Mouse (Mus musculus) retina, postnatal 1 day (tissue): ENCODE data around the gene Rad9a.
A peak's percentile ranks its signal among the peaks of the same experiment; 100 is the strongest.

ENCODE experiments used
- DNase-seq: peaks from one replicate; pipeline ENCODE4 v3.0.0-alpha.2; 2012

Gene Rad9a

GRCm38 (mm10) chr19:4162646-4163542, 38.6 kb downstream of the Rad9a start, which contains the start of gene Rps6kb2:
Gene Rps6kb2 (minus strand): TSS chr19:4163354.
- DNase-seq: peak; percentile 98

- DNase-seq: no peak
Measured at GRCm38 (mm10) chr19:4159049-4159448, 42.4 kb downstream of the Rad9a start.

- no peak for DNase-seq
Measured at GRCm38 (mm10) chr19:4156771-4157170, 44.7 kb downstream of the Rad9a start.

DNA sequence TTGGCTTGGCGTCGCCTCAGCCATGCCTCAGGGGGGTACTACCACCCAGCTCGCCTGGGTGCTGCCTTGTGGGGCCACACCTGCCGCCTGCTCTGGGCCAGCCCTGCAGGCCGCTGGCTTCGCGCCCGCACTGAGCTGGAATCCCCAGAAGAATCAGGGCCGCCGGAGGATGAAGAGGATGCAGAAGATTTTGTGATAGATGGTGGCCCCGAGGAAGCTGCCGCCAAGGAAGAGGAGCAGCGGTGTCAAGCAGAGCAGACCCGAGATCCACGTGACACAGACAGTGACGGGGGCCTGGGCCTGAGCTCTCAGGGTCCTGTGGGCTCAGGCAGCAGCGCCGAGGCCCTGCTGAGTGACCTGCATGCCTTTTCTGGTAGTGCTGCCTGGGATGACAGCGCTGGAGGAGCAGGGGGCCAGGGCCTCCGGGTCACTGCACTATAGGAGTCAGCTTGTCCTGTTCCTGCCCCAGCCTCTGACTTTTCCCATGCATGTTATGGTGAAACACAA, 45.3 kb downstream of the Rad9a start:
- no peak for DNase-seq

DNA sequence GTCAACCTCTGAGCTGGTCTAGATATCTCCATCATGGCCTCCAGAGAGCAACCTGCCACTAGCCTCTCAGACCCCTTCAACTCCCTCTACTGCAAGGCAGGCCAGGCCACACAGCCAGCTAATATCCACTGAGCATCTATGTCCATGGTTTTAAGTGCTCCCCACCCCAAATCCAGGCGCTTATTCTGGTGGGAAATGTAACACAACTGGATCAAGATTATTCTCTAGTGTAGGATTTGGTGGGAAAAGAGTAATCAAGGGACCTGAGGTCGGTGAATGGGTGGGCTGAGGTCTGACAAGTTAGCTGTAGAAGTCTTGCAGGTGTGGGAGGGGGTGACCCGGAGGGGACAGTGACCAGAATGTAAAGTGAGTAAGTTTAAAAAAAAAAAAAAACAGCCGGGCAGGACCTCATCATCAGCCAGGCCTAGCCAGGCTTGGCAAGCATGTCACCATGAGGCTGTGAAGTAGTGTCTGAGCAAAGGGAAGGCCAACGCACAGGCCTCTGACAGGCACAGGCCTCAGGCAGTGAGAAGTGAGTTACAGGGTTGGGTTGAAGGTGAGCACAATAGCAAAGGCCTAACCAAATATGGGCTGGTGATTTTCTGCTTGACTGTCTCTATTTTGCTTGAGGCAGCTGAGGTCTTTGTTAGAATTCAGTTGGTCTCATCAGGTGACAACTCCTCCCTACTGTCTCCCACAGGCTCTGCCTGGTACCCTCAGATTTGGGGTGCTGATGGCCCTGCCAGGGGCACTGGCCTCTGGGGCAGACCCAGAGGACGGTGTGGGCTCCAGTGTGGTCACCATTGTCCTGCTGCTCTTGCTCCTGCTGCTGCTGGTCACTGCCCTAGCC, 46.0 kb downstream of the Rad9a start:
- DNase-seq: peak; percentile 46

DNA sequence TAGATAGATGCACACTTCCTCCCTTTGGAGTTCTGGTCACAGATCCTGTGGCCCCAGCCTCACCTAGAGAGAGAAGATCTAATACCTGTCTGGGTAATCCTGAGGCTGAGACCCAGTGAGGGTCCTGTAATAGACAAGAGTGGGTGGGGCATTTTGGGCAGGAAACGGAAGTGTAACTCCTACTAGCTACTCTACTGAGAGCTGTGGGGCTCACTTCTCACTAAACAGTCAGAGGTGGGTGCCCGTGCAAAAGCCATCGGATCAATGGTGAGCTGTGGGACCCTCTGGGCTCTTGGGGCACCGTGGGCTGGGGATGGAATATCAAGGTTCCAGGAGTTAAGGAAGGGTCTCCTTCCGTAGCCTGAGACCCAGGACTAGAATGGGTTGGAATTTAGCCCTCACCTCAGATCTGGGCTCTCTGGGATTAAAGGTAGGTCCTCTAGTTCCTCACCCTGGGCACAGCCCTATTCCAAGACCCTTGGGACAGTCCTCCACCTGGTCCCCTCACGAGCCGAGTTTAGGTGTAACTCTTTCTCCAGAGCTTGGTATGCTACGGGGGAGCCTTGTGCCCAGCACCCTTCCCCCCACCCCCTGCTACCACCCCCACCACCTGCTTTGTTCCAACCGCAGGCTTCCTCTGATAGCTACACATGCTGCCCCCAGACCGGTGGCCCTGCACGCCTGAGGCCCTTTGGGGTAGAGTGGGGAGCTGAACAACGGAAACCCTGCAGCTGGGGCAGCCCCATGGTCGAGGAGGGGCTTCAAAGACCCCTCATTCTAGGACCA, 46.8 kb downstream of the Rad9a start:
- DNase-seq: no peak

DNA sequence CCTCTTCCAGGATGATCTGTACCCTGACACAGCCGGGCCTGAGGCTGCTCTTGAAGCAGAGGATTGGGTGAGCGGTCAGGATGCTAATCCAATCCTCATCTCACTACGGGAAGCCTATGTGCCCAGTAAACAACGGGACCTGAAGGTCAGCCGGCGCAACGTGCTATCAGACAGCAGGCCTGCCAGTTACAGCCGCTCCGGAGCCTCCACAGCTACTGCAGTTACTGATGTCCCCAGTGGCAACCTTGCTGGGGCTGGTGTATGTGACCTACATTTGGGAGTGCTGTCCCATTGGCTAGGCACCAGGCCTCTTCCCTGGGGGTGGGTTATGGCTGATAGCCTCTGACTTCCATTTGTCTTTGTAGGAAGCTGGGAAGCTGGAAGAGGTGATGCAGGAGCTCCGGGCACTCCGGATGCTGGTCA, 48.2 kb downstream of the Rad9a start, which contains the start of gene Ptprcap:
TSS of gene Ptprcap (plus strand) at position 373 of the 423 bp plus-strand sequence.
- DNase-seq: peak; percentile 74

DNA sequence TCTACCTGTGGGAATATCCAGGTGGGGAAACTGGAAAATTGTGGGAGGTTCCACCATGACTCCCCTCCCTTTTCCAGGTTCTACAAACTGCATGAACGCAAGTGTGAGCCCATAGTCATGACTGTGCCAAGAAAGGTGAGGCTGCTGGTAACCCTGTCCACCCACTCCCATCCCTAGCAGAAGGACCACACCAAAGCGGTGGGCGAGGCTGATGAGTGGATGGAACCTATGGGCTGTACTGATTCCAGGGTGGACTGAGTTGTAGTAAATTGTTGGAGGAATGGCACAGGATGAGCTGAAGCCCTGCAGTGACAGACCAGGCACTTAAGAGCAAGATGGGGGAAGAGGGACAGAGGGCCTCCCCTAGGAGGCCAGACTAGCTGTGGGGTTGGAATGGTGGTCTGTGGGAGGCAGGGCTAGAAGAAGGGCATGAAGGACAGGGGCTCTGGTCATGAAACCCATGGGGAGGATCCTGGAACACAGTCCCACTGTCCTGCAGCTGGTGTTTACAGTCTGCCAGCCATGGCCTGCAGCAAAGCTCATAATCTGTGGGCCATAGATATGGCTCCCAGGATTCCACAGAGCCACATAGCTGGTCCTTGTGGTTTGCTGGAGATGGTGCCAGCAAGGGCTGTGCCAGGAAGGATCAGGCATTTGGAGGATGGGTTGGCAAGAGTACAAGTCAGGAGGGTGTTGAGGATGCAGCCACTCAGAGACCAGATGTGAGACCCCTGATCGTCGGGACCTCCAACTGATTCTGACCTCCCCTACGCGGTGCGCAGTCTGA, 48.8 kb downstream of the Rad9a start:
- DNase-seq: no peak

- DNase-seq: no peak
Measured at GRCm38 (mm10) chr19:4151898-4152297, 49.6 kb downstream of the Rad9a start.

GRCm38 (mm10) chr19:4151488-4151860, 50.0 kb downstream of the Rad9a start:
- no peak for DNase-seq

DNA sequence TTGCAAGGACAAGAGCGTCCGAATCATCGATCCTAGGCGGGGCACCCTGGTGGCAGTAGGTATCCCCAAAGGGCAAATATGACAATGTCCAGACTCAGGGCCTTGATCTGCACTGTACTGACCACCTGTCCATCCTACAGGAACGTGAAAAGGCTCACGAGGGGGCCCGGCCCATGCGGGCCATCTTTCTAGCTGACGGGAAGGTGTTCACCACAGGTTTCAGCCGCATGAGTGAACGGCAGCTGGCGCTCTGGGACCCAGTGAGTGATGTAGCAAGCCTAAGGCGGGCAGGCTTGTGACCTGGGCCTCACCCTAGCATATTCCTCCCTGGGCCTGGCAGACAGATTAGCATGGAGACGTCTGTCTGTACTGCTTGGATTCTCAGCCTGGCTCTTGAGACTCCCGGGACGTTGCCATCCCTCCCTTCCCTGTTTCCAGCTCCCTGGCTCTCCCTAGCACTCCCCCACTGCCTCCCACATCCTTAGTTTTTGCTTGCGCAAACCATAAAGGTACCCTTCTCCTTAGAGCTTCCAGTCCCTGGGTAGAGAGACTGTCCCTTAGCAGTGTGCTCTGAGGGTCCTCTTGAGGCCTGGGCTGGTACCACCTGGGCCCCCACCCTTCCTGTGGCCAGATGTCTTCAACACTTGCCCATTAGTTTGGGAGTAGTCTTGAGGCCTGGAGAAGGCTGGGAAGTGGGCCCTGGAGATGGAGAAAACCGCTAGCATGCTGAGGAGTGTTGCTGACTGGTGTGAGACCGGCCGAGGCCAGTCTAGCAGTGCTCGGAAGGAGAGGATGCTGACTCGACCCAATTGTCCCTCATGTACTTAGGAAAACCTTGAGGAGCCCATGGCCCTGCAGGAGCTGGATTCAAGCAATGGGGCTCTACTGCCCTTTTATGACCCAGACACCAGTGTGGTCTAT, 50.6 kb downstream of the Rad9a start:
- DNase-seq: no peak

DNA sequence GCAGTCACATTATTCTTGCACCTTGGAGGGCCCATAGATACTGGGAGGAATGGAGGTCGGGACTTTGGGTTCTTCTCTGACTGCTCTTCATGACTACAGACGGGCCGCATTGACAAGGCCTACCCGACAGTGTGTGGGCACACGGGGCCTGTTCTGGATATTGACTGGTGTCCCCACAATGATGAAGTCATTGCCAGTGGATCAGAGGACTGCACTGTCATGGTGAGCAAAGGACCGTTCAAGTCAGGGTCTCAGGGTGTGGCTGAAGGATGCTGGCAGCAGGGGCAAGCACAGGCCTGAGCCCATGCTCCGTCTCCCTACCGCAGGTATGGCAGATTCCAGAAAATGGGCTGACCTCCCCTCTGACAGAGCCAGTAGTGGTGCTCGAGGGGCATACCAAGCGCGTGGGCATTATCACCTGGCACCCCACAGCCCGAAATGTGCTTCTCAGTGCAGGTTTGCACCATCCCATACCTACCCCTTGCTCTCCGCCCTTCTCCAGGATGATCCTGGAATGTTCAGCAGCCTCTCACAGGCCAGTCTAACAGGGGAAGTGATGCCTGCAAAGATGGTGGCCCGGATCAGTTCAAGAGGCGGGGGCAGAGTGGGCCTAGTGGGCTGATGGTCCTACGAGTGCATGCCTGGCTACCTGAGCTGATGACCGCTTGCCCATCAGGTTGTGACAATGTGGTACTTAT, 51.5 kb downstream of the Rad9a start:
- DNase-seq: no peak

DNA sequence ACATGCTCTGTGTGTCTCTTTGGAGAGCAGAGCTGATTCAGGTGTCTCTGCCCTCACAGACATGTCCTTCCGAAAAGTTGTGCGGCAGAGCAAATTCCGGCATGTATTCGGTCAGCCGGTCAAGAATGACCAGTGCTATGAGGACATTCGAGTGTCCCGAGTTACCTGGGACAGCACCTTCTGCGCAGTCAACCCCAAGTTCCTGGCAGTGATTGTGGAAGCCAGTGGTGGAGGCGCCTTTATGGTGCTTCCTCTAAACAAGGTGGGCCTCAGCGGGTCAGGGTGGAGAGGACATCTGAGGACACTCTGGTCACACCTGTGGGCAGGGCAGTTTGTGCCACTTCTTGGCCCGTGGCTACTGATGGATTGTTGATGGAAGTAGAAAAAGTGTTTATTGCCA, 52.2 kb downstream of the Rad9a start:
- DNase-seq: no peak

DNA sequence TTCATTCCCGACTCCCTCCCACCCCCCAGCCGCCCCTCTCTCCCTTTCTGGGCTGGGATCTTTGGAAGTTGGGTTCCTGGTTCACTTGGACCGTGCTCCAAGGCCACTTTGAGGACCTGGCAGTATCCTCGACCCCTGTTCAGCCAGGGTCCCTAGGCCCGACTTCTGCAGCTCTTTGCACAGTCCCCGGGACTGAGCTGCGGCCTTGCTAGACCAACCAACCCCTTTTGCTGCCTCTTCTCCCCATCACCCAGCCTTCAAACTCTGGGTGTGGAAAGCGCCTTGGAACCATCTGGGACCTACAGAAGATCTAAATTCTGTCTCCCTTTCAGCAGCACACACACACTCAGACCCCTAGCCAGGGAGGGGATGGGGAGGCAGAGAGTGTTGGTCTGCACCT, 52.6 kb downstream of the Rad9a start:
- DNase-seq: no peak

GRCm38 (mm10) chr19:4148491-4148806, 53.0 kb downstream of the Rad9a start, which contains the start of gene Coro1b:
Gene Coro1b (plus strand): TSS chr19:4148619.
- DNase-seq: peak; percentile 96

- no peak for DNase-seq
Measured at GRCm38 (mm10) chr19:4147782-4148490, 53.5 kb downstream of the Rad9a start.

DNA sequence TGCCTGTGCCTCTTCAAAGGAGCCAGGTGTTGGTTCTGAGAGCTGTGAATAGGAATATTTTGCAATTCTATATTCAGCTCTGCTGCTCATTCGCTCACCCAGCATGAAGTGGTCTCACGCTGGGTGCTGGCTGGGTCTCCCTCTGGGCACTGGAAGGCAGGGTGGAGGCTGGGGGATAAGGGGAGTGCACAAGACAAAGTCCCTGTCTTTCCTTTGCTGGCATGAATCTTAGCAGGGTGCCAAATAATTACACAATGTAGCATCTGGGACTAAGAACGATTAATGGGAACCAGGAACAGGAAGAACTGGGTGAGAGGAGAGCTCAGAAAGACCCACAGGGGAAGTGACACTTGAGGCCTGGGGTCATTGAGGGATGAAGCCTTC, 54.4 kb downstream of the Rad9a start:
- DNase-seq: no peak

DNA sequence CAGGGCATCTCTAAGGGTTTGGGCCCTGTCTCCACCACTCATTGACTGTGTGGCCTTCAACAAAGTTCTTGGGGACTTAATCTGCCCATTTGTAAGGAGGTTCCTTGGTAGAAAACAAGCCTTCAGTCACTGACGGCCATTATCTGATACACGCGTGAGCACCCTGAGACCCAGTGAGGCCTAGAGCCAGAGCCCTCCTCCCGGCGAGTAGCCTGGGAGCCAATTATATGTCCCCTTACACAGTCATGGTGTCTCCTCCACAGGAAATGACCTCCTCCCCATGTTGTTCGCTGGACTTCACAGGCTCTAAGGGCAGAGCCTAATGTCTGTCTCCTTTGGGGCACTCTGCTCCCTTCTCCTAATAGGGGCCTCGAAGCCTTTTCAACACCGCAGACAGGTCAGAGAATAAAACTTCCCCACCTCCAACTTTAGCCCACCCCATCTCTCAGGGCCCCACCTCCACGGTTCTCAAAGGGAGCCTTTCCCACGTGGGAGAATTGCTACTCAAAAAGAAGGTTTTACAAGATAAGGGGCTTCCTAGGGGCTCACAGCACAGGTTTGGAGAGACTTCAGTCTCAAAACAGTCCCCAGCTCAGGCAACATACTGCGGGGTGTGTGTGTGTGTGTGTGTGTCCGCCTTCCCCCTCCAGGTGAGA, 55.0 kb downstream of the Rad9a start:
- no peak for DNase-seq

GRCm38 (mm10) chr19:4145936-4146335, 55.5 kb downstream of the Rad9a start:
- no peak for DNase-seq
